Mouse (Mus musculus) heart, embryonic 15.5 days (tissue): ENCODE measurements at regions not wholly inside any gene's neighbourhood (a gene's known extent, or its start where the extent isn't known, plus 50 kb on each side); places are given as distances from the start of the nearest gene placed in this dataset.

Experiments used
- ATAC-seq: fragments of 200-750 bp; cut with Nextera tagmentation; replicated peaks from 2 replicates; pipeline ENCODE4 v1.8.0; 2017; ENCODE audit warnings: low read depth, moderate TSS enrichment; ENCODE audit not compliant: insufficient number of reproducible peaks, insufficient read depth, low FRiP score
- H3K27ac ChIP-seq: fragments of 300-500 bp; sonication (generic); 2 replicates; pipeline ENCODE4 v1.5.1; 2015; ENCODE audit warnings: mild to moderate bottlenecking, inconsistent platforms
- H3K27me3 ChIP-seq: fragments of 300-500 bp; sonication (generic); 2 replicates; pipeline ENCODE4 v1.6.1; 2015; ENCODE audit warnings: inconsistent platforms
- H3K36me3 ChIP-seq: fragments of 300-500 bp; sonication (generic); 2 replicates; pipeline ENCODE4 v1.6.1; 2015; ENCODE audit warnings: mild to moderate bottlenecking, inconsistent platforms
- H3K4me1 ChIP-seq: fragments of 300-500 bp; sonication (generic); replicated peaks from 2 replicates; pipeline ENCODE4 v1.6.1; 2015; ENCODE audit warnings: inconsistent platforms
- H3K4me2 ChIP-seq: fragments of 300-500 bp; sonication (generic); 2 replicates; pipeline ENCODE4 v1.6.1; 2015; ENCODE audit warnings: inconsistent platforms, mild to moderate bottlenecking, moderate library complexity
- H3K4me3 ChIP-seq: fragments of 300-500 bp; sonication (generic); 2 replicates; pipeline ENCODE4 v1.5.1; 2015; ENCODE audit warnings: mild to moderate bottlenecking, inconsistent platforms
- H3K9ac ChIP-seq: fragments of 300-500 bp; sonication (generic); 2 replicates; pipeline ENCODE4 v1.6.1; 2015; ENCODE audit warnings: mild to moderate bottlenecking, inconsistent platforms
- H3K9me3 ChIP-seq: fragments of 300-500 bp; sonication (generic); replicated peaks from 2 replicates; pipeline ENCODE4 v1.6.1; 2016; ENCODE audit warnings: inconsistent platforms
- WGBS: fragments of 180-500 bp; shearing (Covaris S2); methylation state at CpG from one replicate; pipeline ENCODE4 v1.1.7; 2015; ENCODE audit warnings: mixed read lengths; 5-methylcytosine and 5-hydroxymethylcytosine counted together

GRCm38 (mm10) chr10:106273335-106273734 lies 196.8 kb upstream of the Ppfia2 start:
- Histone ChIP-seq H3K9ac (no peak overlapping the region), H3K9me3 (no peaks in the 10 kb centered on the region), H3K36me3 (no peaks in the 10 kb centered on the region), H3K27me3 (no peaks in the 10 kb centered on the region), H3K4me2 (no peak overlapping the region), H3K4me3 (no peak overlapping the region), H3K27ac (no peak overlapping the region), H3K4me1 (no peaks in the 10 kb centered on the region)
- ATAC-seq = no peak
- WGBS = 67% methylated on average over 2 of the region's 2 CpGs

- ATAC-seq = no peak
- Histone ChIP-seq H3K27me3 (no peaks in the 10 kb centered on the region), H3K4me2 (no peak overlapping the region), H3K9ac (no peak overlapping the region), H3K9me3 (no peaks in the 10 kb centered on the region), H3K36me3 (no peaks in the 10 kb centered on the region), H3K27ac (no peak overlapping the region), H3K4me1 (no peaks in the 10 kb centered on the region), H3K4me3 (no peak overlapping the region)
These were observed 180.2 kb upstream of the Ppfia2 start for GRCm38 (mm10) chr10:106289951-106290350.

DNA sequence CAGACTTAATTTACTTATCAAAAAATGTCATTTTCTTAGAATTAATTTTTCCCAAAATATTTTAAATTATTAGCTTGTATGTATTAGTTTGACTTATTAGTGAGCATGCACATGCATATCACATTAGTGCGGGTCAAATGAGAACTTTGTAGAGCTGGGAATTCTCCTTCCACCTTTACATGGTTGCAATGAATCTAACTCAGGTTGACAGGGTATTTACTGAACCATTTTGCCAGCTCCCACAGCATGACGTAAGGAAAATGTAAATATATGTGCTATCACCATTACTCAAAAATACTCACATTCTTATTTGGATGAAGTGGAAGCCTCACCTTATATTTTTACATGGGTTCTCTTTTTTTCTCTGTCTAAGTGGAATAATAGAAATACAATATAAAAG lies 179.4 kb upstream of the Ppfia2 start:
- H3K27ac ChIP-seq = no peak overlapping the region
- H3K9me3 ChIP-seq = no peaks in the 10 kb centered on the region
- H3K9ac ChIP-seq = no peak overlapping the region
- H3K36me3 ChIP-seq = no peaks in the 10 kb centered on the region
- 79% methylated on average over 2 of the region's 2 CpGs for WGBS
- H3K4me2 ChIP-seq = no peak overlapping the region
- H3K27me3 ChIP-seq = no peaks in the 10 kb centered on the region
- no peak for ATAC-seq
- H3K4me1 ChIP-seq = no peaks in the 10 kb centered on the region
- no peak overlapping the region for H3K4me3 ChIP-seq

- no peak overlapping the region for H3K4me3 ChIP-seq
- ATAC-seq = no peak
- WGBS = 67% methylated on average over 5 of the region's 5 CpGs
These were observed 174.6 kb upstream of the Ppfia2 start for GRCm38 (mm10) chr10:106295501-106295900.

GRCm38 (mm10) chr10:106335166-106335565 lies 135.0 kb upstream of the Ppfia2 start:
- WGBS = 81% methylated on average over 1 of the region's 1 CpGs
- Histone ChIP-seq H3K4me1 (no peaks in the 10 kb centered on the region), H3K27me3 (no peaks in the 10 kb centered on the region), H3K36me3 (no peaks in the 10 kb centered on the region), H3K4me3 (no peak overlapping the region), H3K9ac (no peak overlapping the region), H3K9me3 (no peaks in the 10 kb centered on the region), H3K27ac (no peak overlapping the region), H3K4me2 (no peak overlapping the region)
- ATAC-seq = no peak

More at GRCm38 (mm10) chr10:106295501-106295900, 174.6 kb upstream of the Ppfia2 start:
- Histone ChIP-seq H3K9me3 (no peaks in the 10 kb centered on the region), H3K4me2 (no peak overlapping the region), H3K9ac (no peak overlapping the region), H3K27me3 (no peaks in the 10 kb centered on the region), H3K27ac (no peak overlapping the region), H3K36me3 (no peaks in the 10 kb centered on the region), H3K4me1 (no peaks in the 10 kb centered on the region)

- H3K4me1 ChIP-seq = no peaks in the 10 kb centered on the region
- no peak for ATAC-seq
- no peak overlapping the region for H3K4me3 ChIP-seq
- H3K36me3 ChIP-seq = no peaks in the 10 kb centered on the region
- H3K9me3 ChIP-seq = no peaks in the 10 kb centered on the region
- no peak overlapping the region for H3K4me2 ChIP-seq
- H3K27me3 ChIP-seq = no peaks in the 10 kb centered on the region
- WGBS = no CpG with 5 or more reads among the region's 1 CpGs
- no peak overlapping the region for H3K27ac ChIP-seq
- H3K9ac ChIP-seq = no peak overlapping the region
These were observed 118.5 kb upstream of the Ppfia2 start for GRCm38 (mm10) chr10:106351663-106352062.

- no peak for ATAC-seq
- 59% methylated on average over 1 of the region's 1 CpGs for WGBS
These were observed 94.5 kb upstream of the Ppfia2 start for GRCm38 (mm10) chr10:106375653-106376052.

GRCm38 (mm10) chr10:106376161-106376560 lies 94.0 kb upstream of the Ppfia2 start:
- 63% methylated on average over 3 of the region's 3 CpGs for WGBS
- no peaks in the 10 kb centered on the region for H3K4me1 ChIP-seq
- H3K4me2 ChIP-seq = no peak overlapping the region
- H3K27me3 ChIP-seq = no peaks in the 10 kb centered on the region
- H3K4me3 ChIP-seq = no peak overlapping the region
- H3K9ac ChIP-seq = no peak overlapping the region
- H3K27ac ChIP-seq = no peak overlapping the region
- H3K36me3 ChIP-seq = no peaks in the 10 kb centered on the region
- no peak for ATAC-seq
- H3K9me3 ChIP-seq = no peaks in the 10 kb centered on the region

More at GRCm38 (mm10) chr10:106375653-106376052, 94.5 kb upstream of the Ppfia2 start:
- H3K4me1 ChIP-seq = no peaks in the 10 kb centered on the region
- no peak overlapping the region for H3K9ac ChIP-seq
- H3K27me3 ChIP-seq = no peaks in the 10 kb centered on the region
- no peaks in the 10 kb centered on the region for H3K36me3 ChIP-seq
- no peak overlapping the region for H3K27ac ChIP-seq
- no peak overlapping the region for H3K4me2 ChIP-seq
- H3K4me3 ChIP-seq = no peak overlapping the region
- H3K9me3 ChIP-seq = no peaks in the 10 kb centered on the region

DNA sequence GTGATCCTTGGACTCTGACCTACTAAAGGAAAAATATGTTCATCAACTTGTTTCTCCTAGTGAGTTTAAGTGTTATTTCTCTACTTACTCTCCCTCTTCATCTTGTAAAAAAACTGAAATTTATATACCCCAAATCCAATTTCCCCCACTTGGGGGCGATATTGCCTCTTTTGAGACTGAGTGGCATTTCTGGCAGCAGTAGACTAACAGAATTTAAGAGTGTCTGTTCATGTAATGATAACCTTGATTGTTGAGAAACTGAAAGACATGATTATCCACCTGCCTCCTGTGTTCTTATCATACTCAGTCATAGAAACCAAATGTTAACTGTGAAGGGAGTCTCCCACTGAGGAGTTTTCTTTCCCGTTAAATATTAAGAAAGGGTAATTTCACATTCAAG lies 89.5 kb upstream of the Ppfia2 start:
- H3K4me1 ChIP-seq = no peaks in the 10 kb centered on the region
- 51% methylated on average over 2 of the region's 2 CpGs for WGBS
- no peaks in the 10 kb centered on the region for H3K27me3 ChIP-seq
- no peak overlapping the region for H3K9ac ChIP-seq
- no peak overlapping the region for H3K4me3 ChIP-seq
- H3K27ac ChIP-seq = no peak overlapping the region
- ATAC-seq = no peak
- H3K9me3 ChIP-seq = no peaks in the 10 kb centered on the region
- no peak overlapping the region for H3K4me2 ChIP-seq
- H3K36me3 ChIP-seq = no peaks in the 10 kb centered on the region

- WGBS = 59% methylated on average over 3 of the region's 3 CpGs
- no peak overlapping the region for H3K4me2 ChIP-seq
- no peak for ATAC-seq
- no peaks in the 10 kb centered on the region for H3K9me3 ChIP-seq
- no peak overlapping the region for H3K9ac ChIP-seq
- H3K27me3 ChIP-seq = no peaks in the 10 kb centered on the region
- no peak overlapping the region for H3K27ac ChIP-seq
- H3K36me3 ChIP-seq = no peaks in the 10 kb centered on the region
- no peaks in the 10 kb centered on the region for H3K4me1 ChIP-seq
- H3K4me3 ChIP-seq = no peak overlapping the region
These were observed 61.4 kb upstream of the Ppfia2 start for GRCm38 (mm10) chr10:106408705-106409104.

GRCm38 (mm10) chr10:106413181-106413580 lies 57.0 kb upstream of the Ppfia2 start:
- no peak overlapping the region for H3K4me3 ChIP-seq
- H3K9ac ChIP-seq = no peak overlapping the region
- no peaks in the 10 kb centered on the region for H3K4me1 ChIP-seq
- no peak for ATAC-seq
- no peak overlapping the region for H3K4me2 ChIP-seq
- WGBS = 69% methylated on average over 4 of the region's 4 CpGs
- H3K36me3 ChIP-seq = no peaks in the 10 kb centered on the region
- no peaks in the 10 kb centered on the region for H3K9me3 ChIP-seq
- H3K27me3 ChIP-seq = no peaks in the 10 kb centered on the region
- no peak overlapping the region for H3K27ac ChIP-seq

GRCm38 (mm10) chr10:106414990-106415389 lies 55.1 kb upstream of the Ppfia2 start:
- Histone ChIP-seq H3K36me3 (no peaks in the 10 kb centered on the region), H3K9ac (no peak overlapping the region), H3K27ac (no peak overlapping the region), H3K4me3 (no peak overlapping the region), H3K4me2 (no peak overlapping the region), H3K27me3 (no peaks in the 10 kb centered on the region), H3K9me3 (no peaks in the 10 kb centered on the region), H3K4me1 (no peaks in the 10 kb centered on the region)
- ATAC-seq = no peak
- WGBS = 77% methylated on average over 1 of the region's 1 CpGs
